Mouse (Mus musculus): Measurements from ENCODE around the gene Unc119b.

GRCm38 (mm10) chr5:115156401-115156800 lies 21.6 kb upstream of the Unc119b start:
- TF ChIP-seq POLR2A (IDR thresholded peaks at IDR 0.05; ENCODE audit: extremely low read depth, insufficient read depth, low read length) (no peak), CTCF (IDR thresholded peaks at IDR 0.05; ENCODE audit: extremely low read depth, insufficient read depth, low read length) (no peak)
